In genomic region chr7:38112451-38112850, GRCm38 (mm10) we compare ENCODE assay signal across 12 mouse cellular contexts. TPM values are rescaled to one million over a fixed set of nuclear protein-coding genes. Genes with fewer than 3 reads are reported as not detected.
DNase-seq lines count a peak whose midpoint lies in the region; ATAC-seq and TF ChIP-seq lines count a peak whose summit lies in the region.
"Had no signal": no experiment of that assay in that cellular context is flagged by ENCODE, and none has a peak within 500 bp of the region (broad histone marks: within the 10 kb centered on the region; RNA-seq: fewer than 3 reads in every experiment).

No protein-coding gene starts in this region.

- no peak for ATAC-seq in forebrain, embryonic 15.5 days (replicated peaks)
- no peak for ATAC-seq in kidney, postnatal 0 days (replicated peaks; ENCODE audit: low FRiP score, low read depth)
- ATAC-seq in limb, embryonic 13.5 days (ENCODE audit: low FRiP score, low read depth), result no peak

- H3K4me3 ChIP-seq in forebrain, embryonic 10.5 days, result no peak overlapping the region
- H3K4me3 ChIP-seq in forebrain, embryonic 15.5 days, result no peak overlapping the region
- H3K4me3 ChIP-seq in kidney, postnatal 0 days (replicated peaks; ENCODE audit: low read depth, low read length), result no peak overlapping the region
- no peak overlapping the region for H3K4me3 ChIP-seq in kidney, adult 2 months (ENCODE audit: insufficient read depth, low read depth, low read length)
- no peak overlapping the region for H3K4me3 ChIP-seq in embryonic facial prominence, embryonic 10.5 days
- no peak overlapping the region for H3K4me3 ChIP-seq in limb, embryonic 13.5 days
- H3K4me3 ChIP-seq: hindbrain, embryonic 15.5 days; liver, embryonic 15.5 days; megakaryocyte, embryonic 14.5 days had no signal

- H3K4me1 ChIP-seq in forebrain, embryonic 10.5 days, result peaks cover 37% of the 10 kb centered on the region
- H3K4me1 ChIP-seq in forebrain, embryonic 15.5 days, result peaks cover 5% of the 10 kb centered on the region
- H3K4me1 ChIP-seq in kidney, postnatal 0 days (replicated peaks; ENCODE audit: insufficient read depth, low read length), result peaks cover 8% of the 10 kb centered on the region; the same call in 1 of the 2 replicates
- H3K4me1 ChIP-seq in kidney, adult 2 months (ENCODE audit: control insufficient read depth, insufficient read depth, low read length), result no peaks in the 10 kb centered on the region
- H3K4me1 ChIP-seq in embryonic facial prominence, embryonic 10.5 days, result peaks cover 39% of the 10 kb centered on the region
- H3K4me1 ChIP-seq in limb, embryonic 13.5 days, result peaks cover 32% of the 10 kb centered on the region

- peak overlapping the region; percentile 54; the same call in 1 of the 2 replicates for H3K27ac ChIP-seq in forebrain, embryonic 10.5 days
- no peak overlapping the region for H3K27ac ChIP-seq in forebrain, embryonic 15.5 days (replicated peaks)
- peak overlapping the region; percentile 31; the same call in 1 of the 2 replicates for H3K27ac ChIP-seq in kidney, postnatal 0 days
- no peak overlapping the region for H3K27ac ChIP-seq in kidney, adult 2 months (ENCODE audit: insufficient read depth, low read depth, low read length)
- H3K27ac ChIP-seq in embryonic facial prominence, embryonic 10.5 days (replicated peaks), result peak overlapping the region; percentile 80
- peak overlapping the region; percentile 89; the same call in 1 of the 2 replicates for H3K27ac ChIP-seq in limb, embryonic 13.5 days
- H3K27ac ChIP-seq: hindbrain, embryonic 15.5 days; liver, embryonic 15.5 days had no signal

- TF ChIP-seq POLR2A in kidney, adult 2 months (IDR thresholded peaks at IDR 0.05; ENCODE audit: low read depth, low read length), result no peak

- H3K9ac ChIP-seq in forebrain, embryonic 15.5 days (replicated peaks), result no peak overlapping the region
- no peak overlapping the region for H3K9ac ChIP-seq in kidney, postnatal 0 days (ENCODE audit: low read depth, low read length)
- H3K9ac ChIP-seq in limb, embryonic 13.5 days, result no peak overlapping the region
- H3K9ac ChIP-seq: hindbrain, embryonic 15.5 days; liver, embryonic 15.5 days had no signal

- no peaks in the 10 kb centered on the region for H3K9me3 ChIP-seq in forebrain, embryonic 10.5 days
- no peaks in the 10 kb centered on the region for H3K9me3 ChIP-seq in forebrain, embryonic 15.5 days
- H3K9me3 ChIP-seq in kidney, postnatal 0 days (replicated peaks; ENCODE audit: low read length), result no peaks in the 10 kb centered on the region
- H3K9me3 ChIP-seq in embryonic facial prominence, embryonic 10.5 days, result no peaks in the 10 kb centered on the region
- H3K9me3 ChIP-seq in limb, embryonic 13.5 days, result no peaks in the 10 kb centered on the region
- H3K9me3 ChIP-seq: hindbrain, embryonic 15.5 days; liver, embryonic 15.5 days; megakaryocyte, embryonic 14.5 days had no signal

- H3K27me3 ChIP-seq in forebrain, embryonic 10.5 days (ENCODE audit: poor library complexity, severe bottlenecking), result peaks cover 23% of the 10 kb centered on the region
- H3K27me3 ChIP-seq in forebrain, embryonic 15.5 days, result no peaks in the 10 kb centered on the region
- no peaks in the 10 kb centered on the region for H3K27me3 ChIP-seq in kidney, postnatal 0 days (ENCODE audit: insufficient read depth, low read length)
- no peaks in the 10 kb centered on the region for H3K27me3 ChIP-seq in kidney, adult 2 months (replicated peaks; ENCODE audit: control insufficient read depth, insufficient read depth, low read length)
- no peaks in the 10 kb centered on the region for H3K27me3 ChIP-seq in embryonic facial prominence, embryonic 10.5 days (replicated peaks; ENCODE audit: low read depth, poor library complexity, severe bottlenecking)
- no peaks in the 10 kb centered on the region for H3K27me3 ChIP-seq in limb, embryonic 13.5 days
- H3K27me3 ChIP-seq: hindbrain, embryonic 15.5 days had no signal

- no peak overlapping the region for H3K4me2 ChIP-seq in forebrain, embryonic 15.5 days (replicated peaks)
- no peak overlapping the region for H3K4me2 ChIP-seq in kidney, postnatal 0 days (ENCODE audit: low read length)
- no peak overlapping the region for H3K4me2 ChIP-seq in limb, embryonic 13.5 days (replicated peaks)
- H3K4me2 ChIP-seq: hindbrain, embryonic 15.5 days; liver, embryonic 15.5 days had no signal

- DNase-seq in forebrain, embryonic 10.5 days (ENCODE audit: extremely low spot score, low spot score), result no peak
- DNase-seq in kidney, postnatal 0 days (ENCODE audit: low spot score), result no peak
- DNase-seq in kidney, adult 2 months, result no peak
- no peak for DNase-seq in embryonic facial prominence, embryonic 10.5 days (ENCODE audit: low spot score)
- DNase-seq in adrenal gland, postnatal 10 days, result no peak
- no peak for DNase-seq in layer of hippocampus, postnatal 25 days (ENCODE audit: extremely low spot score in 1 of 2, low spot score in 1 of 2)
- DNase-seq: cerebellum, adult 11 months had no signal

- TF ChIP-seq CTCF in kidney, postnatal 0 days (IDR thresholded peaks at IDR 0.05; ENCODE audit: low read depth), result no peak
- TF ChIP-seq CTCF in kidney, adult 2 months (conservative IDR thresholded peaks at IDR 0.05; ENCODE audit: insufficient read depth, insufficient read length, low read depth, low read length), result no peak

- 89% methylated on average over 9 of the region's 9 CpGs for WGBS in forebrain, embryonic 10.5 days
- WGBS in forebrain, embryonic 15.5 days, result 91% methylated on average over 9 of the region's 9 CpGs
- 76% methylated on average over 9 of the region's 9 CpGs for WGBS in kidney, postnatal 0 days
- 84% methylated on average over 9 of the region's 9 CpGs for WGBS in kidney, adult 2 months
- WGBS in embryonic facial prominence, embryonic 10.5 days, result 88% methylated on average over 9 of the region's 9 CpGs
- whole genome bisulfite sequencing in limb, embryonic 13.5 days, result 82% methylated on average over 9 of the region's 9 CpGs

- no peaks in the 10 kb centered on the region for H3K36me3 ChIP-seq in forebrain, embryonic 10.5 days (replicated peaks)
- H3K36me3 ChIP-seq in forebrain, embryonic 15.5 days, result no peaks in the 10 kb centered on the region
- no peaks in the 10 kb centered on the region for H3K36me3 ChIP-seq in kidney, postnatal 0 days (ENCODE audit: insufficient read depth, low read length)
- H3K36me3 ChIP-seq in kidney, adult 2 months (ENCODE audit: control insufficient read depth, insufficient read depth, low read length), result no peaks in the 10 kb centered on the region
- H3K36me3 ChIP-seq in embryonic facial prominence, embryonic 10.5 days (replicated peaks), result no peaks in the 10 kb centered on the region
- no peaks in the 10 kb centered on the region for H3K36me3 ChIP-seq in limb, embryonic 13.5 days
- H3K36me3 ChIP-seq: hindbrain, embryonic 15.5 days; liver, embryonic 15.5 days had no signal

RNA-seq across cellular contexts. Expression of gene Ccne1, which starts 5.1 kb away (rescaled TPM):
- 116 and 117 TPM in 2 replicates for polyA plus RNA-seq in forebrain, embryonic 10.5 days (2016; fragmentation: Nextera tagmentation; extraction: Ambion mirVana)
- 13.9 and 16.4 TPM in 2 replicates for polyA plus RNA-seq in forebrain, embryonic 15.5 days (2015; fragmentation: Nextera tagmentation; extraction: Ambion mirVana)
- polyA plus RNA-seq in kidney, postnatal 0 days (2015; fragmentation: Nextera tagmentation; extraction: Ambion mirVana), result 20.2 and 24.2 TPM in 2 replicates
- 0.41 and 0.95 TPM in 2 replicates for polyA plus RNA-seq in kidney, adult 2 months (2012; rRNA removed)
- polyA plus RNA-seq in embryonic facial prominence, embryonic 10.5 days (2016; fragmentation: Nextera tagmentation; extraction: Ambion mirVana), result 130 and 134 TPM in 2 replicates
- 76.3 and 77.5 TPM in 2 replicates for polyA plus RNA-seq in limb, embryonic 13.5 days (2015; fragmentation: Nextera tagmentation; extraction: Ambion mirVana)
- 10 to 100 TPM; 10.0 to 10.8 TPM for total RNA-seq in adrenal gland, postnatal 10 days (2021)
- total RNA-seq in layer of hippocampus, postnatal 25 days (2021), result 10 to 100 TPM; 13.1 to 13.4 TPM

Comparison
In these comparisons a context has a peak if more than half of its experiments do, and no peak if none do; other contexts are left out.
1. H3K27ac ChIP-seq: peak in forebrain, embryonic 10.5 days (single experiment), kidney, postnatal 0 days (single experiment), embryonic facial prominence, embryonic 10.5 days (single experiment) and limb, embryonic 13.5 days (single experiment); none in forebrain, embryonic 15.5 days (single experiment) and kidney, adult 2 months (single experiment).